Mouse (Mus musculus) kidney, postnatal 10 days (tissue): ENCODE data around the gene Slc26a10.

ENCODE experiments used
- DNase-seq: peaks from one replicate; pipeline ENCODE4 v3.0.0; 2021; ENCODE audit warnings: mixed read lengths

The Slc26a10 gene

DNA sequence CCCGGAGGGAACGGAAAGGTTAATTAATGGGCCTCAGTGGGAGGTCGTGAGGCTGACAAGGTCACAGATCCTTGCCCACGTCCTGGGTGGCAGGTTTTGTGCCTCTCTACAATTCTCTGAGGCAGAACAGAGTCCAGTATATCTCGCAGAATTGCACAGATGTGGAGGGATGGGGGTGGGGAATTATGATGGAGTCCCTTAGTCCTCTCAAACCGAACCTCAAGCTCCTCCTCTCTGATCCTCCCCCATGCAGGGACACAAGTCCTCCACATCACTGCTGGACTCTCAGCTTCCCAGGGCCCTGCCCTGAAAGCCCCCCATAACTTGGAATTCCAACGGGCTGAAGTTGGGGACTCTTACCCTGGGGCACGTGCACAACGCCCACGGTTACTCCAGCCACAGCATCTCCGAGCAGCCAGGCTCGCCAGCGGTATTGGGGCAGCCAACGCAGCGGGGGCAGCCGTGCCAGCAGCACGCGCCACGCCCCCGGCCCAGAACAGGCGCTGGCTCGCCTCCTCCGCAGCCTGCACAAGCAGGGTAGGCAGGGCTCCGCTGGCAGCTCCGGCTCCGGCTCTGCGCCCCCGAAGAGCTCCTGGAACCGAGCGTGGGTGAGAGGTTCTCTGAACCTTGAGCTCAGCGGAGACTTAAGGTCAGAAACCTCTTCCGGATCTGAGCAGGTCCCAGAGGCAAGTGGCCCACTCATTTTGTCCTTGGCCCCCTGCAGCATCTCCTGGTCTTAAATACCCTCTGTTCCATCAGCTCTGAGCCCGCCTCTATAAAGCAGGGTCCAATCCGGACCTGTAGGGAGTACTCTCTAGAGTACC lies at the start of gene Slc26a10:
Gene Slc26a10 (minus strand): TSS at position 775 of the 824 bp plus-strand sequence.
- DNase-seq = peak; percentile 40

DNA sequence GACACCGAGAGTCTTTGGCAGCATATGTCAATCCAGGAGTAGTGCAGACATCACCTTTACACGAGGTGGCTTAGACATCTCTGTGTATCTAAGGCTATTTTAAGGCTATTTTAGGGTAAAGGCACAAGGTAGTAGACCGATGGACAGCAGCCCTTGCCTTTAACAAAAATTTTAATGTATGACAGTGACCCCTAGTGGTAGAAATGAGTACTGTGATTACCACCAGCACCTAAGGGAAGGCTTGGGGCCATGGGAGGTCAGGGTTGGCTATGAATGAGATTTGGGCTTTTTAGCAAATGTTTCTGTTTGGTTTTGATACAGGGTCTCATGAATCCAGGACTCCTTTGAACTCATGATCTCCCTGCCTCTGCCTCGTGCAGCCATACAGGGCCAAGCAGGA lies 48.5 kb upstream of the Slc26a10 start:
- peak; percentile 47 for DNase-seq

DNA sequence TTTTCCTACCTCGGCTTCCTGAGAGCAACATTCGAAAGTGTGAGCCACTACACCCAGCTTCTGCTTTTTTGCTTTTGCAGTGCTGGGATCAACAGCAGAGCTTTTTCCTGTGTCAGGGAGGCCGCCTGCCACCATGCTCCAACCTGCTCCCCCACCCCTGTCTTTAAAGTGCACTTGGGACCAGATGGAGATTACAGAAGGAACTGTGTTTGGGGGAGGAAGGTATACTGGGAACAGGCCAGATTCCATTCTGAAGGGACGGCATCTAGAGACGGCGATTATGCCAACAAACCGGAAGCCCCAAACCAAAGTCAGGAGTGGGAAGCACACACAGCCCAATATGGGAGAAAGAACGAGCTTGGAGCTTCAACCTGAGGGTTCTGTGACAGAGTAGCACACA lies 46.7 kb upstream of the Slc26a10 start:
- no peak for DNase-seq

DNA sequence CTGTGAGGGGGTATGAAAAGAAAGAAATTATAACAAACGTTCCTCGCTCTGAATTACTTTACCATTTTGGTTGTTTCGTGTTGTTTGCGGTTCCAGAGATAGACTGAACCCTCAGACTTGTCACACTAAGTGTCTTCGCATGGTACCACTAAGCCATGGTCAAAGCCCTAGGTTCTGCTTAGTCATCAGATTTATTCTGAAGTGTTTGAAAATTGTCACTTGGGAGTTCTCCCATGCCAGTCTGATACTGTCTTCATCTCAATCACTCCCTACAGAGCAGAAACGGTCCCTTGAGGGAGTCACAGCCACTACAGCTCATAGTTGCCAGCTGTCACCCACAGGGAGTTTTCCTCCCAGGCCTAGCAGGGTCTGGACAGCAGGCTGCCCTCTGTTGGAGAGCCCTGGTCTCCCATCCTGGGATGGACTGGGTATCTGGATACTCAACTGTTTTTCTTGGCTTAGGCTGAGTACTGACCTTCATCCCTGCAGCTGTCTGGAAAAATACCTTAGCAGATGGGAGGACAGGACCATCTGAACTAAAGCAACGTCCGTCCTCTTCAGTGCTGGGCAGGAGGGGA lies 46.0 kb upstream of the Slc26a10 start:
- DNase-seq = peak; percentile 58

DNA sequence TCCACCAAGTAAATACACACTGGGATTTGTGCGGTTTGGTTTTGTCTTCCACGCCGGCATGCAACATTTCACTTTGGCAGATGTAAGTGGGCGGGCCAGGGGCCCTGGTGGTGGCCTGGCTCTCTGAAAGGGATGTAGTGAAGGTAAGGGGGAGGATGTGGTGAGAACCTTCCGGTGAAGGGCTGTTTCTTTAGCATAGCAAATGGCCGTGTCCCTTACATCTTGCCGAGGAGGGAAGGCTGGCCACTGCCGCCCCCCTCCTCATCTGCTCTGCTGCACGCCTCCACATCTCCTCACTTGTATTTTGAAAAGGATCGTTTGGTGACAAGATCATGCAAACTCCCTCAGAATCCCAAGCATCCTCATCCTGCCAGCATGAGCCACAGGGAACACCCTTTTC lies 45.3 kb upstream of the Slc26a10 start:
- DNase-seq = no peak

DNA sequence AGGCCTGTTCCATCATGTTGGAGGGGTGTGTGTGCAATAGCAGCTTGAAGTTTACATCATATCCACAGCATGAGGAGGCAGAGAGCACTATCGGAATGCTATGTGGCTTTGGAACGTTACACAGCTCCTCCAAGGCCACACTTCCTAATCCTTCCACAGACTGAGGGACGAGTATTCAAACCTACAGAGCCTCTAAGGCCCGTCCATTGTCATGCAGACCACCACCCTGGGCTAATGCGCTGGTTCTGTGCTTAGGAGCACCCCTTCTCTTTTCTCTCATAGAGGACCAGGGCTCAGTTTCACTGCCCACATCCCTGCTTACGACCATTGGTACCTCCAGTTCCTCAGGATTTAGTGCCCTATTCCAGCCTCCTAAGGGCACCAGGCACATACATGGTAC lies 44.8 kb upstream of the Slc26a10 start:
- no peak for DNase-seq

DNA sequence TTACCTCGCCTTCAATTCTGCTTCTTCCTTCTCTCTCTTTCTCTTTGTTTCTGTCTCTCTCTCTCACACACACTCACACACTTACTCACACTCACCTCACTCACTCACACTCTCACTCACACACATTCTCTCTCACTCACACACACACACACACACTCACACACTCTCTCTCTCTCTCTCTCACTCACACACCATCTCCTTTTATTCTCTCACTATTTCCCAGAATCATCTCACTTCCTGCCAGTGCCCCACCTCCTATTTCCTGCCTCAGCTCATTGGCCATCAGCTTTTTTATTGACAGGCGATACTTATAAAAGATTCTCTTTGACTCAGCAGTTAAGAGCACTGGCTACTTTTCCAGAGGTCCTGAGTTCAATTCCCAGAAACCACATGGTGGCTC lies 37.9 kb upstream of the Slc26a10 start:
- DNase-seq = no peak

DNA sequence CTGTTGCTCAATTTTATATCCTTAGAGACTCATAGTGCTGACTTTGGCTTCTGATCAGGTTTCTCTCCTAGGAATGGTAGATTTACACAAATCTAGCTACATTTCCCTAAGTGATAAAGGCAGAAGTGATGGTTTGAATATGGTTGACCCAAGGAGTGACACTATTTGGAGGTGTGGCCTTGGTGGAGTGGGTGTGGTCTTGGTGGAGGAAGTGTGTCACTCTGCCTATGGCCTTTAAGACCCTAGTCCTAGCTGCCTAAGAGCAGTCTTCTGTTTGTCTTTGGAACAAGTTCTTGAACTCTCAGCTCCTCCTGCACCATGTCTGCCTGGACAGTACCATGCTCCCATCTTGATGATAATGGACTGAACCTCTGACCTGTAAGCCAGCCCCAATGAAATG lies 36.7 kb upstream of the Slc26a10 start:
- no peak for DNase-seq

DNA sequence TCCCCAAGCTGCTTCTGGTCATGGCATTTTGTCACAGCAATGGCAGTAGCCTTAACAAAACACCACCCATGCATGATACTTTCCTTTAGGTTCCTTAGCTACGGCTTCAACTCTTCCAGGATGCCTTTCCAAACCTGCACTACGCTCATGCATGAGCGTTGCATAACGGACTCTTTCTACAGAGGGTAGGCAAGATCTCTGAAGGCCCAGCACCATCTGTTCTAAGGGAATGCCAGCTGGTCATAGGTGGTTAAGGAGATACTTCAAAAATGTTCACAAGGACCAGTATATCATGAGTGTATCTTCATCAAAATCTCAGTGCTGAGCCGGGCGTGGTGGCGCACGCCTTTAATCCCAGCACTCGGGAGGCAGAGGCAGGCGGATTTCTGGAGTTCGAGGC lies 36.0 kb upstream of the Slc26a10 start:
- DNase-seq = no peak

DNA sequence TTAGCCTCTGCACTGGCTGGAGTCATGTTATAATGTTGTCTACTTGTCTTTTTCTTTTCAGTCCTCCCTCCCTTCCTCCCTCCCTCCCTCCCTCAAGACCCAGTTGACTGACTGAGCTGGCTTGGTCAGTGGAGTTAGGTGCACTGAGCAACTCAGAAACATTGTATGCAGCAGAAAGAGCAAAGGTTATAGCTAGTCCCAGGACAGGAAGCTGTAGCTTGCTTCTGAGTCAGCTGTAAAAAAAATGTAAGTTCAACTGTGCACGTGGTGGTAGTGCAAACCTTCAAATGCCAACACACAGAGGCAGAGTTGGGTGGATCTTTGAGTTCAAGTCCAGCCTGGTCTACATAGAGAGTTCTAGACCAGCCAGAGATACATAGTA lies 34.0 kb upstream of the Slc26a10 start:
- no peak for DNase-seq

DNA sequence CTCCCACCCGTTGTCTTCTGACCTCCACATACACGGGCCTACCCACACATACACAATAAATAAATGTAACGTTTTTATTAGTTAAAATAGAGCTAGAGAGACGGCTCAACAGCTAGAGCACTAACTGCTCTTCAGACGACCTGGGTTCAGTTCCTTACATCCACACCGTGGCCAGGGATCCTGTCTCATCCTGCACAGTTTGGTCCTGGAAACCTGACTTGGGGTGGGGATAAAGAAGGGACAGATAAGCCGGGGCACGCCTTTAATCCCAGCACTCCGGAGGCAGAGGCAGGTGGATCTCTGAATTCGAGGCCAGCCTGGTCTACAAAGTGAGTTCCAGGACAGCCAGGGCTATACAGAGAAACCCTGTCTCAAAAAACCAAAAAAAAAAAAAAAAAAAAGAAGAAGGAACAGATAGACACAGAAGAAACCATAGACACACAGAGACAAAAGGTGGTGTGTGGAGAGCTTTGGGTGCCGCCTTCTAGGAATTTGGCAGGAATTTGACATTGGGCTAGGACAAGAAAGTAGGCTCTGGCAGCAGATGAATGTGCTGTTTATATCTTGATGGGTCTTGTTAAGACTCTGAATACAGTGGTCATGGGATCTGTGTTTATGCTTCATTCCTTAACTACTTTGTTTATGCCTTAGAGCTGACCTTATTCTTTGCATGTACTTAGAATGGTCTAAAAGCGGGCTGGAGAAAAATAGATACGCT lies 33.4 kb upstream of the Slc26a10 start:
- DNase-seq = no peak

DNA sequence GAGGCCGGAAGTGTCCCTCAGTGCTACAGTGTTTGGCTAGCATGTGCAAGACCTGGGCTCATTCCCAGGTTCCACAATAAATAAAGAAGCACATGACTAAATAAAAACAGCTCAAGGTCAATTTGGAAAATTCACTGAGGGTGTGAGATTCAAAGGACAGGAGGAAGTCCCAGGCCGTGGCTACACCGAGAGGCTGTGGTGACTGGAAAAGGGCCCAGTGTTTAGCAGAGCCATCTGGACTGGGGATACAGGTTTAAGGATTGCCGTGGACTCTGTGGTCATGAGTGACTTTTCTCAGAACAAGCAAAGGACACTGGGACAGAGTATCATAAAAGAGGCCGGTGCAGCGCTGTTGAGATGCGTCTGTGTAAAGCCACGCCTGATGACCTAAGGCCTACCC lies 32.8 kb upstream of the Slc26a10 start:
- DNase-seq = no peak

DNA sequence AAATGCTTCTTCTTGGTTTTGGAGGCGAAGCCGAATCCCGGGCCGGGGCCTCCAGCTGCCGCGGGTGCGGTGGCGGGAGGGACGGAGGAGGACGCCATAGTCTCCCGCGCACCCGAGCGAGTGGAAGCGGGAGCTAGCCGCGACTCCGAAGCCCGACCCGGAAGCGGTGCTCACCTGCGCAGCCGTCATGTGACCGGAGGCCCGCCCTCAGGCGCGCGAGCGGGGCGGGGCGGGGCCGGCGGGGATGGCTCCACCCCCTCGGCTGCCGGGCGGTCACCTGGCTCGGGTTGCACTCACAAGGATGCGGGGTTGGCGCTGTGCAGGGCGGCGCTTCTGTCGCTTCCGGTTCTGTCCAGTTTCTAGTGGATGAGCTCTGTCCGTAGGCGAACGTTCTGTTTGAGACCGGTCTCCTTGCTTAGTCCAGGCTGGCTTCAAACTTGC lies 31.0 kb upstream of the Slc26a10 start, which contains the start of gene Pip4k2c:
Gene Pip4k2c (minus strand): TSS at position 172 of the 441 bp plus-strand sequence.
- peak; percentile 95 for DNase-seq

DNA sequence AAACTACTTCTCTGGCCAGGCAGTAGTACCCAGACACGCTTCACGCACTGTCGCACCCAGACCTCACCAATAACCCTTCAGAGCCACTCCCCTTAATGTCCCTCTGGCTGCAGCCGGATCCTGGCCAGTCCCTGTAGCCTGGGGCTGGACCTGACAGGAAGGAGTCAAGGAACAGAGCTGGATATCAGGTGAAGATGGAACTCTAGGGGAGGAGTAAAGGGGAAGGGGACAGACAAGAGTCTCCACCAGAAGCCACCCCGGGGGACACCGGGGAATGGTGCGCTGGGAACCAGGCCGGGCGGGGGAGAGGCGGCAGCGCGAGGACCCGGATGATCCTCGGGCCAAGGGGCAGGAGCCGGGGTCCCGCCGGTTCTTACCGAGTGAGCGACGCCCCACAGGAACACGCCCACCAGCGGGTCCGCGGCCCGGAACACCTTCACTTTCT lies 30.5 kb upstream of the Slc26a10 start:
- peak; percentile 78 for DNase-seq

DNA sequence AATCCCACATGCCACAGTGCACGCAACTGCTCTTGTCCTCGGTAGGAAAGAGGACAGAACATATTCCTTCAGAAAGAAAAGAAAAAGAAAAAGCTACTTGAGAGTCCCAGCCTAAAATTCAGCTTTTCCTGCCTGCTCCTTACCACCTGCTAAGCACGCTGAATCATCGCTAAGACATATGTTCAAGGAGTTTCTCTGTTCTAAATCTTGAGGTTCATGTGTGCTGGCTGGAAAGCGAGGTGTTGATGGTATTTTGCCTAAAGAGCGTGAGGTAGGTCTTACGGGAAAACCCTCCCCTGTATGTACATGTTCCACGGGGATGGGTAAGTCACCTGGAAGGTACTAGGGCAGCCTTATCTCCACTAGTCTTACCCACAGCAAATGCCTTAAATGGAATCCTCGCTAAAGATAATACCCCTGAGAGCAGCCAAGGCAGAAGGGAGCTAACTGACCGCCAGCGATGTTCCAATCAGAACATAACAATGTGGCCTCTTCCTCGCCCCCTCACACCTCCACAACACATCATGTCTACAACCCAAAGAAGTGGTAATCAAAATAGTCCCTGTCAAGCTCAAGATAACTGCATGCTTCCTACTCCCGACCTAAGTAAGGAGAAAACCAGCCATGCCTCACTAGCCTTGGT lies 29.6 kb upstream of the Slc26a10 start:
- no peak for DNase-seq

DNA sequence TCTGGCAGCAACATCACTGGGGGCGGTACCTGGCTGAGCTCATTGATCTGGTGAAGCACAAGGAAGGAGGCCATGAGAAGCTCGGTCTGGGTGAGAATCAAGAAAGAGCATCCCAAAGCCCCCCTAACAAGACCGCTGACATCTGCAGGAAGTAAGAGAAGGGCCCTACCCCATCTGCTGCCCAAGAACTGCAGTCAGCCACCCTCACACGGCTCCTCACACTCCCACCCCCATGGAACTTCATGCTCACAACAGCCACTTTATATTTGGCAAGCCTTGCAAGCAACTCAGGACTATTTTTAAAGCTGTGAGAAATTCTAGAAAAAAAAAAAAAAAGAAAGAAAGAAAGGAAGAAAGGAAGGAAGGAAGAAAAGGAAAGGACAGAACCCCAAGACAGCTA lies 28.5 kb upstream of the Slc26a10 start:
- no peak for DNase-seq

DNA sequence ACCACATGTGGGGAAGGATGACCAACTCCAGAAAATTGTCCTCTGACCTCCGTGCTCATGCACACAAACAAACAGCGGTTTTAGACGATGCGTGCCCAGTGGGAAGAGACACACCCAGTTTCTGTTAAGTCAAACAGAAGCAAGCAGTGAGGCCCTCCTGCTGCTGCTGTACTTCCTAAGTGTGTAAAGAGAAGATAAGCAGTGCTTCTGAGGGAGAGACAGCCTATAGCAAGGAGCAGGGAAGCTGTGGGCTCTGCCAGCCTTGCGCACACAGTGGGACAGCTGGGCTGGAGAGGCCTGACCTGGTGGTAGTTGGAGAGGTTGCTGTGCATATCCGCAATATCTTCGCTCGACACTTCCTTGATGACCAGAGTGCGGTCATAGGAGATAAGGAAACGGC lies 24.9 kb upstream of the Slc26a10 start:
- no peak for DNase-seq

DNA sequence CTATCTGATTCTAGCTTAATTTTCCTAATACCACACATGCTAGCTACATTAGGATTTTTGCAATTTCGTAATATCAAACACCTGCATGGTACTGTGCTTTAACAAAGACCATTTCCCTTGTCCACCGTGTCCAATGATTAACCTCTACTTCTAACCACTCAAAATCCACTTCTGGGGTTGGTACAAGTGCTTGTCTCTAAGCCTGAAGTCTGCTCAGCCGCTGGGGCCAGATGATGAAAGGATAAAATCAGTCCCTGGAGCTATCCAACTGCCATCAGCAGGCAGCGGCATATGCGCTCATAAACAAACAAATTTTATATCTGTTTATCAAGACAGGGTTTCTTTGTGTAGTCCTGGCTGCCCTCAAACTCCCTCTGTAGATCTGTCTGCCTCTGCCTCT lies 24.1 kb upstream of the Slc26a10 start:
- no peak for DNase-seq

DNA sequence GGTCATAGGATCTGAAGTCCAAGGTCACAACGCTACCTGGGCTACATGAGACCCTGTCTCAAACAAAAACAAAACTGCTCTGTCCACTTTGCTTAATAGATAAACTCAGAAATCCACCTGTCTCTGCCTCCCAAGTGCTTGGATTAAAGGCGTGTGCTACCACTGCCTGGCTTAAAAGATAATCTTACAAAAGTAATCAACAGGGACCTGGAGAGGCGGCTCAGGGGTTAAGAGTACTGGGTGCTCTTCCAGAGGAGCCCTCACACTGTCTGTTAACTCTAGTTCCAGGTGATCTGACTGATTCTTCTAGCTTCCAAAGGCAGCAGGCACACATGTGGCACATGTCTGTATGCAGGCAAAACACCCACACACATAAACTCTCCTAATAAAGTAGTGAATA lies 22.7 kb upstream of the Slc26a10 start:
- no peak for DNase-seq

DNA sequence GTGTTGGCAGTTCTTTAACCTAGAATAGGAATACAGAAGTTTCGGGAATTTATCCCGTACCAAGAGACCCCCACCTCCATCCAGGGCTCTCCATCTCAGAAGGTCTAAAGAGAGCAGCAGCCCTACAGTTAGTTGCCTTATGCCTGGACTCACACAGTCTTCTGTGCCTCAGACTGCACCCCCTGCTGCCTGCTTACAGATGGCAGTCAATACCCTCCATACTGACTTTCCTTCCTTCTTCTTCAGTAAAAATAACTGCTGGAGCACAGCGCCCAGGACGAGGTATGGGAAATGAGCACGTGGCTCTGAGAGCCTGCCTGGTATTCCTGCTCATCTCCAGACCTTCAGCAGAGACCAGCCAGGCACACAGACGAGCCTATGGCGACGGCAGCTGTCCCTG lies 19.8 kb upstream of the Slc26a10 start:
- no peak for DNase-seq

DNA sequence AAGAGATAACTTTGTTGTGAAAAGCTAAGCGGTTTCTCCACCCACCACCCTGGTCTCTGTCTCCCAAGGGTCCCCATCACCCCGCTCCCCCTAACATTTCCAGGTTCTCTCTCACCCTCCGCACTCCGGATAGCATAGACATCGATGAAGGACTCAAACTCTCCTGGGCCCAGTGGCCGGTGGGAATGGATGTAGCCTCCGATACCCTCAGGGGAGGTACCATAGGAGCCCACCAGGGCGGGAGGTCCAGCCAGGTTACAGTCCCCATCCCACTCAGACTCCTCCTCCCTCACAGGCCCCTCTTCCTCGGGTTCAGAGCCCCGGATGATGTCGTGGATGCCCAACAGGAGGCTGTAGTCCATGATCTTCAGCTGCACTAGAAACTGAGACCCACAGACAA lies 19.0 kb upstream of the Slc26a10 start:
- no peak for DNase-seq

DNA sequence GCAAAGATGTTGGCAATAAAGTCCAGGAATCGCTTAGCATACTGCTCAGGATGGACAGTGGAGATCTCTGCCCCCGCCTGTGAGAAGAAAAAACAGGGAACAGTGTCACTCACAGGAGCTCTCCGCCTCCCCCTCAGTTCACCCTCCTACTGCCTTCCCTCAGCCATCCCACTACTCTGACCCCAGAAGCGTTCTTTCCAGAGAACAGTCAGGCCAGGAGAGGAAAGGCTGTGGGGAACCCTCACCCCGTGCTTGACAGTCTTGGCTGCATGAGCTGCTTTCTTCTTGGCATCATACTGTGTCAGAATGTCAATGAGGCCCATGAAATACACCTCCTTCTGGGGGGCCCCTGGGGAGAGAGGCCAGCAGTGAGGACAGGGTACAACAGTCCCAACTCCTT lies 18.6 kb upstream of the Slc26a10 start:
- DNase-seq = peak; percentile 14

DNA sequence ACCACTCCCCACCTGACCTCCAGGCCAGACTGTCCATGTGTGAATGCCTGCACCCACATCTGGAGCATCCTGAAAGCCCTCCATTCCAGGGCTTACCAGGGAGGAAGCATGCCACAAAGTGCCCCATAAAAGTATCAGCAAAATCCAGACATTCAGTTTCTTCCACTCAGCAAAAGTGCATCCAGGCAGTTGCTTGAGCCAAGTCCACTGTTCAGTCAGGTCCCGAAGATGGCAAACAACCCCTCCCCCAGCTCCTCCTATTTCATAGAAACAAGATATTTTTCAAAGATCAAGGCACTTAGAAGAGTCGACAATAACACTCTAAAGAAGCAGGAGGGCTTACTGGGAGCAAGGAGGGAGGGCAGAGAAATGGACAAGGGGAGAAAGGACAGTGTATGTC lies 18.0 kb upstream of the Slc26a10 start:
- DNase-seq = peak; percentile 33
